Comparison of ENCODE assay signal across 25 mouse cellular contexts in the genomic region with DNA sequence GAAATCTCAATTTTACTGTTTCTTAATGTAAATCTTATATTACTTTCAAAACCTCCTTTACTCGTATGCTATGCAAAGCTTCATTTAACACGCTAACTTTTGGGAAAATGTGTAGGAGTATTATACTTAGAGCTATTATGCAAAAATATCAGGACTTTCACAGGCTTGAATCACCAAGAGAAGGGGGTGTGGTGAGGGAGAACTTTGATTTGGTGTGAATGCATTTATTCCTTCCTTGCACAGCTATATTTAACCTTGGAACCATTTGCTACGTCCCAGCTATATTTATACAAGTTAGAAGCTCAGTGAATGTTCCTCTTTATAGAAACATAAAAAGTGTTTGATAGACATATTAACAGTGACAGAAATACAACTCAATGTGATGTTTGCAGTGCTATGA.
DNase-seq lines count a peak whose midpoint lies in the region.
"Had no signal": no experiment of that assay in that cellular context is flagged by ENCODE, and none has a peak within 500 bp of the region (broad histone marks: within the 10 kb centered on the region; RNA-seq: fewer than 3 reads in every experiment).

No protein-coding gene starts in this region.

- no peak overlapping the region for H3K4me3 ChIP-seq in heart, embryonic 10.5 days
- H3K4me3 ChIP-seq: embryonic facial prominence, embryonic 12.5 days; embryonic facial prominence, embryonic 15.5 days; heart, adult 2 months; hindbrain, embryonic 12.5 days; hindbrain, embryonic 15.5 days had no signal

- H3K4me1 ChIP-seq in heart, embryonic 10.5 days, result no peaks in the 10 kb centered on the region
- H3K4me1 ChIP-seq: embryonic facial prominence, embryonic 12.5 days; embryonic facial prominence, embryonic 15.5 days; hindbrain, embryonic 12.5 days; hindbrain, embryonic 15.5 days had no signal

- H3K27ac ChIP-seq in heart, embryonic 10.5 days, result no peak overlapping the region
- H3K27ac ChIP-seq: embryonic facial prominence, embryonic 12.5 days; embryonic facial prominence, embryonic 15.5 days; heart, adult 2 months; hindbrain, embryonic 12.5 days; hindbrain, embryonic 15.5 days had no signal

- peak; percentile 60 to 67 for DNase-seq in frontal cortex, adult 2 months (ENCODE audit: extremely low spot score in 1 of 2, low spot score in 1 of 2)
- DNase-seq in frontal cortex, postnatal 25 days (ENCODE audit: low spot score in 2 of 2), result no peak
- peak; percentile 44 for DNase-seq in right cerebral cortex, adult 18-20 months
- DNase-seq in right cerebral cortex, postnatal 25 days, result no peak
- peak; percentile 4 to 52 for DNase-seq in frontal cortex, postnatal 36 days (ENCODE audit: low spot score in 2 of 2)
- DNase-seq in telencephalon, adult 2 months (ENCODE audit: low read depth, low spot score), result peak; percentile 77
- DNase-seq in heart, embryonic 10.5 days (ENCODE audit: low spot score), result no peak
- DNase-seq: adrenal gland, postnatal 10 days; adrenal gland, postnatal 36 days; B cell, adult 2 months; cerebellum, adult 11 months; cerebellum, adult 2 months; cerebellum, adult 9-11 months; cerebellum, postnatal 25 days; forebrain, postnatal 0 days; gastrocnemius, postnatal 10 days; gastrocnemius, postnatal 36 days; heart, adult 2 months had no signal

- no peaks in the 10 kb centered on the region for H3K36me3 ChIP-seq in heart, embryonic 10.5 days
- H3K36me3 ChIP-seq: embryonic facial prominence, embryonic 12.5 days; embryonic facial prominence, embryonic 15.5 days; G1E; hindbrain, embryonic 12.5 days; hindbrain, embryonic 15.5 days had no signal

- no peaks in the 10 kb centered on the region for H3K27me3 ChIP-seq in heart, embryonic 10.5 days (ENCODE audit: insufficient read depth, poor library complexity, severe bottlenecking)
- H3K27me3 ChIP-seq: CH12.LX; embryonic facial prominence, embryonic 12.5 days; embryonic facial prominence, embryonic 15.5 days; hindbrain, embryonic 12.5 days; hindbrain, embryonic 15.5 days; Patski had no signal

- 73% methylated on average over 3 of the region's 3 CpGs for WGBS in heart, embryonic 10.5 days

- peaks cover 3% of the 10 kb centered on the region; the same call in 1 of the 2 replicates for H3K9me3 ChIP-seq in heart, embryonic 10.5 days
- H3K9me3 ChIP-seq: embryonic facial prominence, embryonic 12.5 days; embryonic facial prominence, embryonic 15.5 days; G1E; hindbrain, embryonic 12.5 days; hindbrain, embryonic 15.5 days had no signal

Comparison
In these comparisons a context has a peak if more than half of its experiments do, and no peak if none do; other contexts are left out.
1. DNase-seq: peak in frontal cortex, adult 2 months (2 of 2), right cerebral cortex, adult 18-20 months (single experiment), frontal cortex, postnatal 36 days (2 of 2) and telencephalon, adult 2 months (single experiment); none in frontal cortex, postnatal 25 days (0 of 2), right cerebral cortex, postnatal 25 days (single experiment) and heart, embryonic 10.5 days (single experiment).